Mouse (Mus musculus) embryonic fibroblast, embryonic 13.5 days (primary cell): ENCODE results near the gene Foxo4.

ENCODE experiments used
- CTCF ChIP-seq: IDR thresholded peaks from 2 replicates; pipeline ENCODE4 v1.5.1; 2011; ENCODE audit warnings: mild to moderate bottlenecking, control low read depth, low read length, moderate library complexity, borderline replicate concordance; ENCODE audit not compliant: insufficient read depth
- POLR2A ChIP-seq: IDR thresholded peaks from 2 replicates; pipeline ENCODE4 v1.6.1; 2011; ENCODE audit warnings: low read depth, mild to moderate bottlenecking, control low read depth, low read length, moderate library complexity

DNA sequence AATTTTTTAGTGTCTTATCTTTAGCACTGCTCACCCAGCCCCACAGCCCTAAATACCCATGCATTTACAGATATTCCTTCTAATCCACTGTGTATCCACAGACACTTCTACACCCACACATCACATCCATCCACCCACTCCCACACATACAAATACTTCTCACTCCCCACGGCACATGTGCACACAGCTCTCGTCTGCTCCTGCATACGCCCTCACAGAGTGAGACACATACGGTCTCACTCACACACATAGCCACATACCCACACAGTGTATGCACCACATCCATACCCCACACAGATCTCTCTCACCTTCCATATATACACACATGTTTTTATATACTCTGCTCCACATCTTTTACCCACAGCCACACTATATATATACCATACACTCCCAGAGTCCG lies 55.0 kb downstream of the Foxo4 start:
- no peak for TF ChIP-seq CTCF
- no peak for TF ChIP-seq POLR2A
